Mouse (Mus musculus) ovary, postnatal 14 days (tissue): ENCODE measurements around the gene Gm49337.

Source experiments
- DNase-seq: peaks from one replicate; pipeline ENCODE4 v3.0.0; 2022; ENCODE audit warnings: low spot score

Gene Gm49337

DNA sequence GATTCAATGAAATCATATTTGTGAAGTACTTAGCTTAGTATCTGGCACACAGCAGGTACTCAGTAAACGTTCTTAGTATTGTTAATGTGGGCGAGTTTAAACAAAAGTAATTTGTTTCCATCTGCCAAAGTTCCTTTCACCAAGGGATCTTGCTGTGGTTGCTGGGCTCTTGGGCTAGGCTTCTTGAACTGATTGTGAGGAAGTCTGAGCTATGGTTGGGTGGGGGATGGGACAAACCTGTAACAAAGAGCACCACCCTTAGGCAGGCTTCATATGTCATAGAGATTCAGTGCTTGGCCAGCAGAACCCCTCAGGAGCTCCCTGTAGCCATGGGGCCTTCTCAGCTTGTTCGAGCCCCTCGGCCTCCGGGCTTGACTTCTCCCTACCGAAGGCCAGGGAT is at the start of gene Gm49337, which contains the start of gene 1700042G07Rik:
Gene Gm49337, plus strand, starts transcription at position 313 of the 400 bp plus-strand sequence.
Gene 1700042G07Rik, plus strand, starts transcription at position 301 of the 400 bp plus-strand sequence.
- no peak for DNase-seq

- peak; percentile 62 for DNase-seq
Observed at GRCm38 (mm10) chr4:116123602-116124519, 49.3 kb upstream of the Gm49337 start, which contains the start of the genes Rad54l and Pomgnt1. Rad54l (minus strand) TSS chr4:116123690. Pomgnt1 (plus strand) TSS chr4:116123840.

GRCm38 (mm10) chr4:116125803-116126386 is 47.3 kb upstream of the Gm49337 start:
- no peak for DNase-seq

DNA sequence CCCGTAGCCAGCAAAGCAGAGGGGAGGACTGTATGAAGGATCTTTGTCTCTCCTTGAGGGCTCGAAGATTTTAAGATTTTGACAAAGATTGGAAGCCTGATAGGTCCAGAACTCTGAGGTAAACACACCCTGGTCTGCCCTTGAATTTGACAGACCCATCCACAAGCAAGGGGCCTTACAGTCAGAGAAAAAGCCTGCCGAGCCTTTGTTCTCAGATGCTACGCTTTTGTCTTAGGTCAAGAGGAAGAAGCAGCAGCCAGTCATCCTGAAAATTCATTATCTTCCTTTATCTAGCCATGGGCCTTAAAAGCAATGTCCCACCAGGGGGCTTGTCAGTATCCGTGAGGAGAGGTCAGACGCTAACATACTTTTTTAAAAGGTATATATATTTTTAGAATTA is 45.2 kb upstream of the Gm49337 start:
- DNase-seq: no peak

DNA sequence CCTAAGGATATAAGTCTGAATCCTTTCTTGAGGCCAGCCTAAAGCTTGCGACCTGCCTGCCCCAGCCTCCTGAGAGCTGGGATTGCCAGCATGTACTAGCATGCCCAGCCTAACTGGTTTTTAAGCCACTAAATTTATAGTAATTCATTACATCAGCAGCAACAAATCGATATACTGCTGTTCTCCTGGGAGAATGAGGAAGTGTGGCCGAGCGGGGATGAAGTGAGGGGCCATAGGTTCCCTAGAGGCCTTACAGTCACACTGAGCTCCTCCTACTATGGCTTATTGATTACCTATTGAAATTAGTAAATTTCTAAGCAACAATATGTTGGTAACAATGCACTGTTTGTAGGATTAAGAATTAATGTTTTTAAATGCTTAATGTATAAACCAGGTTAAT is 40.1 kb upstream of the Gm49337 start:
- no peak for DNase-seq

- DNase-seq: no peak
Observed at GRCm38 (mm10) chr4:116134990-116135389, 38.2 kb upstream of the Gm49337 start.

DNA sequence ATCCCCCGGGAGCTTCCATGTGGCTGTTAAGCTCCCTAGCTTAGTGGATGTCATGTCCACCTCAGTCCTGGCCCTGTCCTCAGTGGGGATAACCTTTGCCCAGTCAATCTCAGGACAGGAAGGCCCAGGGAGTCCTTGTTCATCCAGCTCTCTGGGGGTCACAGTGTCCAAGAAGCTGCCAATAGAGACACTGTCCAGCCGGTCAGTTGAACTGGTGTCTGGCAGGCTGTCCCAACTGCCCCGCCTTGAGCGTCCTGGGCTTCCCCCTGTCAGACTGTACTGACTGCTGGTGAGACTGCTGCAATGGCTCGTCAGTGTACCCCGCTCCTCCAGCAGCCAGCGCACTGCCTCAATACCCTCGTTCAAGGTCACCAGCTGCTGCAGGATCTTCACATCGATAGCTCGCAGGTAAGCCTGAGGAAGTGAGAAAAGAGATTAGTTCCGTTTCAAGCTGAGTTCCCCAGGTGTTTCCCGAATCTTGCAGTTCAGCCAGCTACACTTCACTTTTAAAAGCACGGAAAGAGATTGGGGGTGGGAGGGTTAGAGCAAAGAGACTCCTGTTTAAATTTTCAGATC is 35.7 kb upstream of the Gm49337 start:
- no peak for DNase-seq

DNA sequence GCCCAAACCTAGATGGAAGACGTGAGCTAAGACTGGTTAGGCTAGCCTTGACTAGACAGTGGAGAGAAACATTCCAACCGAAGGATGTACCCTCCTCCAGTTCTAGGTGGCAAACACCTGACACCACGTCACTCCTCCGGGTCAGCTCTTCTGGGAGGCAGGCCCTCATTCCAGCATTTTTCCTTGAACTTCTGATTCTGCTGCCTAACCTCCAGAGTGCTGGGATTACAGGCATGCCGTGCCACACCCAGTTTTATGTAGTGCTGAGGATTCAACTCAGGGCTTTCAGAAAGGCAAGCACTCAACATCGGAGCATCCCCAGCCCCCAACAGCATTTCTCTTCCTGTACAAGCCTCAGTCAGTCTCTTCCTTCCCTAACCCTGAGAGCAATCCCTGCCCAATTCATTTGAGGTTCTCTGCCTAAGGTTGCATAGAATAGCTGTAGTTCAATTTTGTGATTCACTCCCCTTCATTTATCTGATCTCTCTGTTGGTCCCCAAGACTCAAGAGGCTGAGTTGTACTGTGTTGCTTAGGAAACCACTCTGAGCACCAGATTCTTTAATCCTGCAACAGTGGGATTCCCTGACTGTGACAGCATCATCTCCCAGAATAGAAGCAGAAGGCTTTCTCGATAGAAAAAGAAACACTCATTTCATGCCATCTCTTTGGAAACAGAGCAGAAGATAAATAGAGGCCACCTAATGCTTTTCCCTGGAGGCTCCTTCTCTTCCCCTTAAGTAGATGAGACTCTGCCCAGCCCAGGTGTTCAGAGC is 32.2 kb upstream of the Gm49337 start:
- no peak for DNase-seq

DNA sequence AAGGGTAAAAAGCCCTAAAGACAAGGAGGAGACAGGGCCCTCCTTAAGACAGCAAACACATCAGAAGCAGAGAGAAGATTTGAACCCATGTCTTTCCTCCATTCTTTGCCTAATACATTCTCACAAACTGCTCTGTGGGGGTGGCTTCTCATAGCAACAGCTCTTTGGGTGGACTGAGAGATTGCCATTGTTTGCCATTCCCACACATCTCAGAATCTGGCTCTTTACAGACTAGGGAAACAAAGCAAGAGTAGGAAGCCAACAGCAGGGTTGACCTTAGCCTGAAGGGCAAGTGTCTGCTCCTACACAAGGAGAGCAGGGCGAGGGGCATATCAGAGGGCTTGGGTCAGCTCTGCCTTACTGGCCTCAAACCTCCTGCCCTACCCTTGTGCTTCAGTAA is 31.4 kb upstream of the Gm49337 start:
- DNase-seq: no peak

GRCm38 (mm10) chr4:116142269-116142668 is 30.9 kb upstream of the Gm49337 start:
- no peak for DNase-seq

- no peak for DNase-seq
Observed at GRCm38 (mm10) chr4:116143317-116143811, 29.8 kb upstream of the Gm49337 start.

GRCm38 (mm10) chr4:116143891-116144717 is 29.1 kb upstream of the Gm49337 start:
- DNase-seq: peak; percentile 67

DNA sequence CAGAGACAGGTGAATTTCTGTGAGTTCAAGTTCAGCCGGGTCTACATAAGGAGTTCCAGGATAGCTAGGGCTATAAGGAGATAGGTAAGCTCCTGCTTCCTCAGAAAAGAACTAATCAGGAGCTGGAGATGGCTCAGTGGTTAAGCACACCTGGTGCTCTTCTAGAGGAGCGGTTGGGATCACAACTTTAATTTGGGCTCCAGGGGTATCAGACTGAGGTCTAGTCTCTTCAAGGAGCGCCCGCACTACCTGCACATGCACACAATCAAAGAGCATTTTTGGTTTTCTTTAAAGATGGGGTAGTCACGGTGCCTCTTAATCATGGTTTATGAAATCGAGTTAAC is 23.4 kb upstream of the Gm49337 start:
- DNase-seq: no peak

GRCm38 (mm10) chr4:116150156-116150861 is 22.9 kb upstream of the Gm49337 start:
- DNase-seq: peak; percentile 53

DNA sequence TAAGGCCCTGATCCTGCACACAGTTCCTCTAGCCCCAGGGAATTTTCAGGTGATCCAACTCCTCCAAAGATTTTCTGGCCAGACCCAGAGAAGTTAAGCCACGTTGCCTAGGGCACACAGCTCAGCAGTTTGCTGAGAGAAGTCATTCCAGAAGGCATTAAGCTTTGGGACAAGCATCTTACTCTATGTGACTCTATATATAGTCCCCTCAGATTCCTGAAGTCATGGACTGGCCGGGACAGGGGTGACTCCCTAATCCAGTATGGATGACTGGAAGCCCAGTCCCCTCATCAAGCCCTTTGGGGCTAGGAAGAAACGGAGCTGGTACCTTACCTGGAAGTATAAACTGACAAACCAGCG is 22.3 kb upstream of the Gm49337 start:
- DNase-seq: no peak

GRCm38 (mm10) chr4:116151238-116151637 is 21.9 kb upstream of the Gm49337 start, which contains the start of gene Lurap1:
Lurap1 (minus strand) TSS chr4:116151338.
- no peak for DNase-seq

DNA sequence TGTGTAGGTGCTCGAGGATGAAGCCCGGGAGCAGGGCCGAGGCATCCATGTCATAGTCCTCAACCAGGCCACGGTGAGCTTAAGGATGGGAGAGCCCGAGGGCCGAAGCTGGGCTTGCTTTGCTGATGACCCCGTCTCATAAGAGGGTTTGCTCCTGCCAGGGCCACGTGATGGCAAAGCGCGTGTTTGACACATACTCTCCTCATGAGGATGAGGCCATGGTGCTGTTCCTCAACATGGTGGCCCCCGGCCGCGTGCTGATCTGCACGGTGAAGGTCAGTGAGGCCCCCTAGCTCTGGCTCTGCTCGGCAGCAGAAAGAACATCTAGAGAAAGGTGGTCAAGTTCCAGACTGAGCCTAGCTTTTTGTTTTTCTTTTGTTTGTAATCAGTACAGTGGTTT is 20.5 kb upstream of the Gm49337 start:
- no peak for DNase-seq

DNA sequence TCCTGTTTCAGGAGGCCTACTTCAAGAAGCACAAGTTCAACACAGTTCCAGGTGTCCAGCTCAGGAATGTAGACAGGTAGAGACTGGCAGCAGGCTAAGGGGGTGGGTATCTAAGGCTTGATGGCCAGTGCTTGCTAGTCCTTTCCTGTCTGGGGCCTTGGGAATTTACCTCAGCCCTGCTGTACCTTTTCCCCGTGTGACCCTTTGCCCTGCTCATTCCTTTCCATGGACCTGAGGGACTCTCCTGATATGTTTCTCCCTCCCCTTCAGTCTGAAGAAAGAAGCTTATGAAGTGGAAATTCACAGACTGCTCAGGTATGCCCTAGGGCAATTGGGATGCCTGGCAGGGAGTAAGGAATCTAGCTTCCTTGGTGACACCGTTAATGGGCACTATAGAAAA is 15.3 kb upstream of the Gm49337 start:
- no peak for DNase-seq

GRCm38 (mm10) chr4:116159912-116160311 is 13.3 kb upstream of the Gm49337 start:
- DNase-seq: no peak

- no peak for DNase-seq
Observed at GRCm38 (mm10) chr4:116160769-116161168, 12.4 kb upstream of the Gm49337 start.
